Mouse (Mus musculus) layer of hippocampus, adult 2 months (tissue): ENCODE results near the gene Ube2l3. TPM values are rescaled to one million over a fixed set of nuclear protein-coding genes. Genes with fewer than 3 reads are reported as not detected.
"Not testable (repeated sequence)": the region's sequence is repeated elsewhere in the genome, so short reads cannot be mapped to it uniquely, and the experiment has no call there.

Source experiments
- DNase-seq, 2 experiments: peaks; one replicate each; pipeline ENCODE4 v3.0.0; 2022; ENCODE audit warnings: low spot score in 2 of 2
- H3K27ac ChIP-seq: fragments of 200-600 bp; 2 replicates; pipeline ENCODE4 v1.8.1; 2022
- H3K4me3 ChIP-seq: fragments of 200-600 bp; 2 replicates; pipeline ENCODE4 v1.8.1; 2022; ENCODE audit warnings: mild to moderate bottlenecking
- CTCF ChIP-seq: fragments of 200-600 bp; conservative IDR thresholded peaks from 2 replicates; pipeline ENCODE4 v1.8.1; 2022; ENCODE audit warnings: antibody characterized with exemption, mild to moderate bottlenecking, moderate library complexity
- total RNA-seq, 2 experiments: library from RNA; stranded (reverse); gene quantifications; 2 replicates each; pipeline ENCODE4 v1.2.3; 2021

The Ube2l3 gene
- total RNA-seq, 2 experiments from 2014 or later, result 133 to 139 TPM

DNA sequence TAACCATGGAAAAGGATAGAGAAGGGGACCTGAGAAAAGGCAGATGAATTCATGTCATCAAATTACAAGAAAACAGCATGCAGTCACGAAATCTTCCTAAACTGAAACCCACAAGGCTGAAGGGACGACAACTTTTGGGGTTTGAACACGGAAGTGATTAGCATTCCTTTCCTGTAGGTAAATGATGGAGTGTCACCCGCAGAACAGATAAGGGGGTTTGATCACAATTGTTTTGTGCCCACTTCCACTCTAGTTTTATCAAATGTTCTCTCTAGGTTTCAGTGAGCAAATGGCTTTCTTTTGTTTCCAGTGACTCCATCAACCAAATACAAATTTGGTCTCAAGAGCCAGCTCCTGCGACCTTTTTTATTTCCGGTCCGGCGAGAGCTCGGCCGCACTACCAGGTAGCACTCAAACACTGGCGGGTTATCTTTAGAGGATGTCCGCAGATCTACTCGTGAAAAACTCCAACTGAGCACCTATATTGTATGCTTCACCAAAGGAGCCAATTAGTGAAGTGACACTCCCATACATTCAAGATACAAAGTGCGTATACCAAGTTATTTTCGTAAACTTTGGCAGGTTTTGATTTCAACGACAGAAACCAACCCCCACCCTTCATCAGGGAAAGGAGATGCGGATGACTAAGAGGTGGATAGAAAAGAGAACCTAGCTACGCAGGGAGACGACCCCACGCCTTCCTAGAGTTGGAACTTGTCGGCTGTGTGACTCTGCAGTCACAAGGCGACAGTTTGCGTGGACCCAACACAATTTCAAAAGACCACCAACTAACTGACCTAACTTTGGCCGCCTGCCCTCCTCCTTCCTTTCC lies 2.1 kb downstream of the Ube2l3 start:
- peak overlapping the region; percentile 95 for H3K27ac ChIP-seq
- no peak for DNase-seq
- peak overlapping the region; percentile 86 for H3K4me3 ChIP-seq
- no peak for TF ChIP-seq CTCF

DNA sequence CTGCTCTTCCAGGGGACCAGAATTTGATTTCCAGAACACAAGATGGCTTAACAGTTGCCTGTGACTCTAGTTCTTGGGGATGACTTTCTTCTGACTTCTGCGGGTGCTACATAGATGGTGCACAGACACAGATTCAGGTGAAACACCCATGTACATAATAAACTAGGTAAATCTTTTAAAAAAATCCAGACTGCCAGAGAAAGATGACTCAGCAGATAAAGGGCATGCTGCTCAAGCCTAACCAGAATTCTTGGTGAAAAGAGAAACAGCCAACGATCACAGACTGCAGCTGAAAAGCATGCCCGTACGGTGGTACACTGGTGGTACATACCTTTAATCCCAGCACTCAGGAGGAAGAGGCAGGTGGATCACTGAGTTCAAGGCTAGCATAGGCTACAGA lies 8.6 kb downstream of the Ube2l3 start:
- no peak overlapping the region; the same call in 1 of the 2 replicates for H3K27ac ChIP-seq
- TF ChIP-seq CTCF, result no peak
- no peak overlapping the region for H3K4me3 ChIP-seq
- DNase-seq, result no peak

DNA sequence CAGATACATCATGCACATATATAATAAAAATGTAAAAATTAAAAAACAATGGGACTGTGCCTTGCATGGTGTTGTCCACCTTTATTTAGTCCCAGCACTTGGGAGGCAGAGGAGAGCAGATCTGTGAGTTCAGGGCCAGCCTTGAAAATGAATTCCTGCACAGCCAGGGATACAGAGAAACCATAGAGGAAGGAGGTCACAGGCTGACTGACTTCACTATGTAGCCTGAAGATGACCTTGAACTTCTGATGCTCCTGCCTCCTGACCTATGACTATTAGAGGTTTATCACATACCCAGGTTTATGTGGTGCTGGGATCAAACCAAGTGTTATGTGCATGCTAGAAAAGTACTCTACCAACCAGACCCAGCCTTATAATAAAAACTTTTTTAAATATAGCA lies 17.0 kb downstream of the Ube2l3 start:
- Histone ChIP-seq H3K27ac (no peak overlapping the region), H3K4me3 (no peak overlapping the region)
- no peak for TF ChIP-seq CTCF
- no peak for DNase-seq

DNA sequence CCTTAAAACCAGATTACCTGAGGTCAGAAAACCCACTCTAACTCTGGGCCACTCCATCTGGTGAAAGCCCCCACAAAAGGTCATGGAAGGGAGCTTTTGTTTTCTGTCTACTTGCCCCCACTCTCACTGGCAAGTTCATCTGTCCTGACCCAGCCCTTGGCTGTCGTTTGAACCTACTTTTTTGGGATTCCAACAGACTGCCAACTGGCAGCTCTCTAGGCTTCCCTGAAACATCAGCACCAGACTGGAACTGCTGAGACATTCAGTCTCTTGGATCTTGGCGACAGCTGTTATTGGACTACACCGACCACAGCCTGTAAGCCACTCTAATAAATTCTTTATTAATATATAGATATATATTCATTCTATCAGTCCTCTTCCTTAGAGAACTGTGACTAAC lies 19.4 kb downstream of the Ube2l3 start:
- no peak for TF ChIP-seq CTCF
- DNase-seq, result no peak
- H3K27ac ChIP-seq, result no peak overlapping the region
- no peak overlapping the region for H3K4me3 ChIP-seq

DNA sequence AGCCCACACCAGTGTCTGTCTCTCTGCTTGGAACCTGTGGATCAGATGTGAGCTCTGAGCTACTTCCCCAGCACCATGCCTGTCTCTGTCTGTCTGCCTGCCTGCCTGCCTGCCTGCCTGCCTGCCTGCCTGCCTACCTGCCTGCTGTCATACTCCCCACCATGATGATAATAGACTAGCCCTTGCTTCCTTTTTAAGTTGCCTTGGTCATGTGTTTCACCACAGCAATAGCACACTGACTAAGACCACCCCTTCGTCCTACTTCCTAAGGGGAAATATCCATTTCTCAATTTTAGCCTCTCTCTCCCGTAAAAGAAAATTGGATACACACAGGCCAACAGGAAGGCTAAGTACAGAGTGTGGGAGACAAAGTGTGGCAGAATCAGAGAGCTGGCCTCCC lies 20.3 kb downstream of the Ube2l3 start:
- H3K27ac ChIP-seq, result peak overlapping the region; percentile 52; the same call in 1 of the 2 replicates
- no peak for DNase-seq
- no peak overlapping the region for H3K4me3 ChIP-seq
- no peak for TF ChIP-seq CTCF

DNA sequence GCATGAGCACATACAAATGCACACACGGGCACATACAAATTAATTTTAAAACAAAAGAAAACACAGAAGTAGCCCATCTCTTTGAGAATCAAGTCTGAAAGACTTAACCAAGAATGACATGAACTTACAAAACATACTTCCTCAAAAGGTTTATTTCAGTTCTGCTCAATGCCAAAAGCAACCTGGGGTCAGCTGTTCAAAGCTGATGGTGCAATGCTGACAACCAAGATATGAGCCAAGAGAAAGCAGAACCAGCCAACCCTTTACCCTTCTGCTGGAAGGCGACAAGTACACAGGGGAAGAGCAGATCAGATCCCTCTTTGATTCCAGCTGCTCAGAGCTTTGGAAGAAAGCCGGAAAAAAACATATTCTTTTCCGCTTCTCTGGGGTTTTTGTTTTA lies 21.1 kb downstream of the Ube2l3 start:
- no peak overlapping the region for H3K4me3 ChIP-seq
- TF ChIP-seq CTCF, result no peak
- peak overlapping the region; percentile 52; the same call in 1 of the 2 replicates for H3K27ac ChIP-seq
- DNase-seq, result no peak

DNA sequence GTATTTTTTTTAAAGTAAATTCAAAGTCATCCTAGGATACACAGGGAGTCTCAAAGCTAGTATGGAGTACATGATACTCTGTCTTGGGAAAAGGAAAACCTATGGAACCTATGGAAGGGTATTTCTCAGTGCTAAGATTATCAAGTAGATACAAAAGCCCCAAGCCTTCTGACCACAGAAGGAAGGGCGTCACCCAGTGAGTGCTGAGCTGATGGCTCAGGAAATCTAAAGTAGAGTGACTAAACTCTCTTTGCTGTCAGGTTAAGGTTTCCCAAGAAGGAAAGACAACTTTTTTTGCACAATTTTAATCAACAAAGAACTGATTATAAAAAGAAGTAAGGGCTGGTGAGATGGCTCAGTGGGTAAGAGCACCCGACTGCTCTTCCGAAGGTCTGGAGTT lies 22.7 kb downstream of the Ube2l3 start:
- no peak for TF ChIP-seq CTCF
- Histone ChIP-seq H3K27ac (no peak overlapping the region), H3K4me3 (no peak overlapping the region)
- DNase-seq, result no peak

DNA sequence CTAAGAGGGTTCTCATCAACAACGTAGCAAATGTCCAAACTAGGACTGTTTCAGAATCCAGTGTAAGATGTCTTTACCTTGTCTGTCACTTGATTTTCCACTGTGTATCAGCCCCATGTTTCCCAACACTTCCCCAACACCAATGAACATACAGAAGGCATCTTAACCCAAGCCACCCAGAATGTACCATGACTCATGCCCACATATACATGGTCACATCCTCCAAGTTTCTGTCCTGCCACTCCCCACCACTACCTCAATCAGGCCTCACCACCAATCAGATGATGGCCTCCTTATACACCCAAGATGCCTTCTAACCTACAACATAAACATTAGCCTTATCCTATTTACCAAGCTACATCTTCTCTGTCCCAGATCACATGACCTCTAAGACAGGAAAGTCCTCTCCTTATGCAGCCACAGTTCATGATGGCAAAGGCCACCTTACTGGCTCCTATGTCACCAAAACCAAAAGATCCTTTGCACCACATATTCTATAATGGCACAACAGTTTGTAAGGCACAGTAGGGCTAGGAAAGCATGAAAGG lies 24.8 kb downstream of the Ube2l3 start:
- Histone ChIP-seq H3K4me3 (no peak overlapping the region), H3K27ac (no peak overlapping the region)
- no peak for DNase-seq
- TF ChIP-seq CTCF, result no peak

DNA sequence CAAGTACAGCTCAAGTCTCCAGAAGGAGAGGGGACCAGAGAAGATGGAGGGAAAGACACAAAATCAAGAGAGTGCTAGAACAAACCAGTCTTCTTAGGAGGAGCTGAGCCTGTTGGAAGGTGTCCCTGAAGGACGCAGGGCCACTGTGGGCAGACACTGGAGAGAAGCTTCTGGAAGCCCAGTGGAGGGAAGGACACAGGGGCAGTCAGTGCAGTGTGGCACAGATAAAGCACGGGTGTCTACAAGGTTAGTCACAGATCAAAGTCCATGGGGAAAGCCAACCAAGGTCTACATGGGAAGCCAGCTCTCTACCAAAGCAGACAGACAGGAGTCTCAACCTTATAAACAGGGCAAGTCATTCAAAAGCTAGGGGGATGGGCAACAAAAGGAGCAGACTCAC lies 26.7 kb downstream of the Ube2l3 start:
- no peak for DNase-seq
- Histone ChIP-seq H3K4me3 (no peak overlapping the region), H3K27ac (no peak overlapping the region)
- TF ChIP-seq CTCF, result no peak

DNA sequence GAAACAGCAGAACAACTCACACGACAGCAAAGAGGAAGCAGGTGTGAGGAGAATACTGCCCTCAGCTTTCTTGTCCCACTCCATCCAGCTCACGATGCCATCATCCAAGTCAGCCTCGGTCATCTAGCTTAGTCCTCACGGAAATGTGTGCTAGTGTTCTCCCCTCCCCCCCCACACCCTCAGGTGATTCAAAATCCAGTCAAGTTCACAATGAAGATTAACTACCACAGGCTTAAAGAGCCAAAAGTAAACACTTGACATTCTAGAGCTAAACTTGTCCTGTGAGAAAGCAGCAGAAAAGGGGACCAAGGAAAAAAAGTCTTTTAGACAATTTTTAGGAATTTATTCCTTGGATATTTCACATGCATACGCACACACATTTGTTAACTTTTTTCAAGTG lies 34.4 kb downstream of the Ube2l3 start:
- Histone ChIP-seq H3K4me3 (no peak overlapping the region), H3K27ac (no peak overlapping the region)
- no peak for TF ChIP-seq CTCF
- DNase-seq, result no peak

DNA sequence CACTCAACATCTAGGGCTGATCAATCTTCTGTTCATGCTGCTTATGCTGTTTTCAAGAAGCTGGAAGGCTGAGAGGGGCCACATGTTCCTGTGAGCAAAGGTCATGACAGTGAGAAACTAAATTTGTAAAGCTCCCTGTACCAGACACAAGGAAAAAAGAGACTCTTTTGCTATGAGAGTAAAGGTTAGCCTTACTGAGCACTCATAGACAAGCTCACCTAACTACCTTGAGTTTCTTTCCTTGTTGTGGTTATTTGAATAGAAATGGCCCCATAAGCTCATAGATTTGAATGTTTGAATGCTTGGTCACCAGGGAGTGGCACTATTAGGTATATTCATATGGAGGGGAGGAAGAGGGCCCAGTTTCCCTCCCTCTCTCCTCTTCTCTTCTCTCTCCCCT lies 35.3 kb downstream of the Ube2l3 start:
- DNase-seq, result no peak

DNA sequence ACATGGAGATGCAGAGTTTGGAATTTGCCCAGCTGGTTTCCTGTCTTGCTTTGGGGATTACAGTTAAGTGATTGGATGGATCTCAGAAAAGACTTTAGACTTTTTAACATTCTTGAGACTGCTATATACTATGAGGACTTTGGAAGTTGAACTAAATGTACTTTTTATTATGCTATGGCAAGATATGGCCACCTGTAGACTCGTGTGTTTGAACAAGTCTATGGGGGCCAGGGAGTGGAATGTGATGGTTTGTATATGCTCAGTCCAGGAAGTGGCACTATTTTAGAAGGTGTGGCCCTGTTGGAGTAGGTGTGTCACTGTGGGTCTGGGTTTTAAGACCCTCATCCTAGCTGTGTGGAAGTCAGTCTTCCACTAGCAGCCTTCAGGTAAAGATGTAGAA lies 37.0 kb downstream of the Ube2l3 start:
- not testable (repeated sequence) for H3K27ac ChIP-seq, H3K4me3 ChIP-seq, DNase-seq

More for the DNA sequence above, 35.3 kb downstream of the Ube2l3 start:
- TF ChIP-seq CTCF, result no peak
- H3K4me3 ChIP-seq, result no peak overlapping the region
- H3K27ac ChIP-seq, result no peak overlapping the region

DNA sequence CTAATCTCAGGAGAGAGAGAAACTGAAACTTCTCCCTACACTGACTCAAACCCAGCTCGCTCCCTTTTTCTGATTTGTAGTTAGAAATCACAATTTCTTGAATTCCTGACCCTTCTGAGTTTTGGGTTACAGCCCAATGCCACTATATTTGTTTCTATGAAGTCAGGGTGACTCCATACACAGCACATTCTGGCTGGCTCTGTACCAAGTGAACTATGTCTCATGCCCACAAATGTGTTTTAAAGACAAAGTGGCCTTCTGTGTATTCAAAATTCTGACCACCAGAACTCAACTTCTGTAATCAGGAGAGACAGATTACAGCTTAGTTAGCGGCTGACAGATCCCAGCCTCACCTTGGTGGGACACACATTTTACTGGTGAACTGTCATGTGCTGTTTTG lies 48.1 kb downstream of the Ube2l3 start:
- Histone ChIP-seq H3K27ac (no peak overlapping the region), H3K4me3 (no peak overlapping the region)
- DNase-seq, result no peak
- no peak for TF ChIP-seq CTCF

DNA sequence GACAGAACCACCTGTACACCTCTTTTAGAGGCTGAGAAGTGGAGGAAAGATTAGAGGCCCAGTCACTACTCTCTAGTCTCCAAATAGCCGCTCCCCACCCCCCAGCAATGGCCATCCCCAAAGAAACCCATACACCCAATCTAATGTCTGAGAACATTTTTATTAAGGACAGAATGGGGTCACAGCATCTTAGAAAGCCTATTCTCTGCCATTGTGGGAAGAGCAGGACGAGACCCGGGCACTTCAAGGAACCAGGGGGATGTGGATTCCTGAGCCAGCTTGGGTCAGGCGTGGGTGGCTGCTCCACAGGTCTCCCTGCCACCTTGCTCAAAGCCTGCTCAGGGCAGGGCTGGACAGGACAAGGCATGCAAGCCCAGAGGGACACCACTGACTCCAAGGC lies 50.6 kb downstream of the Ube2l3 start:
- H3K27ac ChIP-seq, result no peak overlapping the region
- TF ChIP-seq CTCF, result no peak
- DNase-seq, result no peak
- no peak overlapping the region for H3K4me3 ChIP-seq
